Mouse (Mus musculus): ENCODE results near the gene Dapp1.

The Dapp1 gene

DNA sequence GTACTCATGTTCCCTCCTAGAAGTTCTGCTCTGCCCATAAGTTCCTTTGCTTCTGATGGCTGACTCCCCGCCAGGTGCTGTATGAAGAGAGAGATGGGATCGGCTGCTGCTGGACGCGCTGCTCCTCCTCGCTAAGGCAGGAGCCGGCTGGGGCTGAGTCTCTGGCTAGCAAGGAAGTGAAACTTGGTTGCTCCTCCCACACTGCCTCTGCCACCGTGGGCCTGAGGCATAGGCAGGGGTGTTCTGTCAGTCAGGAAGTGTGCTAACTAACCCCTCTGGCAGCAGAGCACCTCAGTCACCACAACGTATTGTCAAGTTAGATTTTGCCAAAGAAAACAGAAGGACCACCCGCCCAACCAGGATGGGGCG, at the start of gene Dapp1:
TSS of gene Dapp1 (minus strand) at position 164 of the 369 bp plus-strand sequence.
- peak; percentile 66 for DNase-seq (ENCODE audit: low spot score)

DNA sequence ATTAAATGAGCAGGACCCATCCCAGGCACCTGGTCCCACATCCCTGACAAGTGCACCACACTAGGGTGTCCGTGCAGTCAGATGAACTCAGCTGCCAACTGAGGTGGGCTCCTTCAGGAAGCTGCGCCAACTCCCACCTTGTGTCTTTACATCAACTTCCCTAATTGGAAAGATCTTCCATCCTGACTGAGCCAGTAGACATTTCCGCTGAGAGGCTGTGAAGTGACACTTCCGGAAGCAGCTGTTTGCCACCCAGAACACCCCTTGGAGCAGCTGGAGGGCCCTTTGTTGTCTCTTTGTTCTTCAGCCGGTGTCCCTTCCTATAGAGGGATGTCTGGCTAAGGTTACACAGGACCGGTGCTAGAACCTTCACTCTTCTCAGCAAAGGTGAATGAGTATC, 49.2 kb upstream of the Dapp1 start:
- DNase-seq (ENCODE audit: low spot score) = no peak

DNA sequence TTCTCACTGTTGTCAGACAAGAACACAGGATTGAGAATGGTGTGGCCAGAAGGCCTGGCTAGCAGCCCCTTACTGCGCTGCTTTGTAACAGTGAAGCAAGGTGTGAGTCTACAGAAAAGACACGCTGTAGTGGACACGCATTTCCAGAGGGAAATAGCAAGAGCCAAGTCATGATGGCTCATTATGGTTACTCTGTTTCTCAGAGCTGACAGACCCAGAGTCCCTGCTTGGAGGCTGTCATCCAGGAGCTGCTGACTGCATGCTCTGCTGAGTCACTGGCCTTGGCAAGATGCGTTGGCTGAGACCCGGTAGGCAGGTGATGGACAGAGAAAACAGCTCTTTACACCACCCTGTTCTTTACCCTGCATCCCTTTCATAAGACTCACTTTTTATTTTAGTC, 48.0 kb upstream of the Dapp1 start:
- no peak for DNase-seq (ENCODE audit: low spot score)

DNA sequence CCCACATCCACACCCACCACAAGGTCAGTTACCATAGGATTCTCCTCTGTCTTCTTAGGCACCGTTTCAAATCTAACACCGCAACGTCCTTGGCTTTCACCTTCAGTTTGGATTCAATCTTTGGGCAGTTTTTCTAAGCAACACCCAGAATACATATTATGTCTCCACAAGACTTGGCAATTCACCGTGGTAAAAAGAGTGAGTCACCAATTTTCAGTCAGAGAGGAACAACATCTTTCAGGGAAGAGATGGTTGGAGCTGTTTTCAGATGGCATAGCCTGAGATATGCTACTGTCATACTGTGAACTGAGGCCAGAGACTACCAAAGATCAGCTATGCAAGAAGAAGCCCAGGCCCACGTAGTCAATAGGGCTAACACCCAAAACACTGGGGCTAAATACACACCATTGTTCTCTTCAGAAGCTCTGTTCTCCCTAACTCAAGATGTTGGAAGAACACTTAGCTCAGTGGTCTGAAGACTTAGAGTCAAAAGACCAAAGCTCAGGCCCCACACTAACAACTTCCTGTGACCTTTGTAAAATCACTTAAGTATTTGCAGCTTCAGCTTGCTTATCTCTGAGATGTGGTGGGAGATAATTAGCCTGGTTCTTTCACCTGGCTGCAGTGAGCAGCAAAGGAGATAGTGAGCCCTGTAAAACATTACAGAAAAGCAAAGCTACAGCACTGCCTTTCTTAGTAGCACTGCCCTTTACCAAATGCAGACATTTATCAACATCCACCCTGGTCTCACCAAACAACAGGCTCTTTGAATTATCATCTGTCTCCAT, 46.4 kb upstream of the Dapp1 start:
- no peak for DNase-seq (ENCODE audit: low spot score)

DNA sequence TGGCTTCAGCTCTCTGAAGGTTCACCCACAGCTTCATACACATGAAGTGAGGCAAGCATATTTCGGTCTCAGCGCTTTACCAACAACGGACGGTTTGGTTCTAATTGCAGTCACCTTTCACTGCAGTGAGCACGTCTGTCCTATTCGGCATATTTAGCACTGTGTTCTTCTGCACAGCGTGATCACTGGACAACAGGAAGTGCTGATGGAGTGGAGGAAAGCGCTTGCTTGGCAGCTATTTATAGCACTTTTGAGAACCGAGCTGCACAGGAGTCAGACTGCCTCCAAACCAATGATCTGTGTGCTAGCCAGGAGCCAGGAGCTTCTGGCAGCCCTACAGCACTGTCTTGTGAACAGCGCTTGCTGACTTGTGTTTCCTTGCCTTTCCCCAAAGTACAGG, 44.9 kb upstream of the Dapp1 start:
- DNase-seq (ENCODE audit: low spot score) = no peak

DNA sequence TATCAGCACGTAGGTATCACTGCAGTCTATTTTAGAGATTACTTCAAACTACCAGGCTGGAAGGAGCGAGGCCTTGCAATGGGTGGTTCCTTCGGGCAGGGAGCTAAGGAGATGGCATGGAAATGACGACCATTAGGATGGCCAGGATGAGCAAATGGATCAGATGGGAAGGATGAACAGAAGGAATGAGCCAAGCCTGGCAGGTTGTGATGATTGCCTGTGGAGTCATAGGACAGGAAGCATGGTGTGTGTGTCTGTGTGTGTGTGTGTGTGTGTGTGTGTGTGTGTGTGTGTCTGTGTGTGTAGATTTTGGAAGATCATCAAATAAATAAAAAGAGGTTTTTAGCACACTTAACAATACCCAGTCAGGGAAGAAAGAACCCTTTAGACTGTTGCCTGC, 41.3 kb upstream of the Dapp1 start:
- no peak for DNase-seq (ENCODE audit: low spot score)

DNA sequence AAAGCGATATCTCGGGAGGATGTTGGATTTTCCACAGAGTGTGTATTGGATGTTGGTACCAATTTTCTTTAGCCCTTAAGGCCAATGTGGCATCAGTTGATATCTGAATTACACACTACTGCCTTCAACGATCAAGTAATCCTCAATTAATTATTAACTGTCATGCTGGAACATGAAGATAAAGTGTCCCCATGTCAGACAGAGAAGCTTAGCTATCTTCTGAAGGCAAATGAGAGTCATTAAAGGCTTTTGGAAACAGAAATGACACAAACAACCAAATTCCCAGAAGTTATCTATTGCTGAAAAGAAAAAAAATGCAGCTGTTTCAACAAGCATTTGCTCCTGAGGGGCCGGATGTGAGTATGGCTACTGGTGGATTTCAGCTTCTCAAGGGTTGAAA, 40.7 kb upstream of the Dapp1 start:
- DNase-seq (ENCODE audit: low spot score) = no peak

DNA sequence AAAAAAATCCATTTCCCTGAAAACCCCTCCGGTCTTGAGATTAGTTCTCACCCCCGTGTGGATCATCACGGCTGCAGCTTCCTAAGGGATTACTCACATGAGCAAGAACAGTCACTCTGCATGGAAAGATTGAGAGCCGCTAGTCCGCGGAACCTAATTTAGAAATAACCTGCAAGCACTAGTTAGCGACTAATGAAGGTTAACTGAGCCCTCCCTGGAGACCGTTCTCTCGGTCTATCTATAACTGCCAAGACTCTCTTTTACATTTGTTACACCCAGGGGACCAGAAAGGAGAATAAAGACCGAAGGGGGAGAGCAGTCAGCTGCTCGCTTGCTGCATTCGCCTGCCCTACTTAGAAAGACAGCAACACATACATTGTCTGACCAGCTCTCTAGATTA, 35.5 kb upstream of the Dapp1 start:
- DNase-seq (ENCODE audit: low spot score) = no peak

DNA sequence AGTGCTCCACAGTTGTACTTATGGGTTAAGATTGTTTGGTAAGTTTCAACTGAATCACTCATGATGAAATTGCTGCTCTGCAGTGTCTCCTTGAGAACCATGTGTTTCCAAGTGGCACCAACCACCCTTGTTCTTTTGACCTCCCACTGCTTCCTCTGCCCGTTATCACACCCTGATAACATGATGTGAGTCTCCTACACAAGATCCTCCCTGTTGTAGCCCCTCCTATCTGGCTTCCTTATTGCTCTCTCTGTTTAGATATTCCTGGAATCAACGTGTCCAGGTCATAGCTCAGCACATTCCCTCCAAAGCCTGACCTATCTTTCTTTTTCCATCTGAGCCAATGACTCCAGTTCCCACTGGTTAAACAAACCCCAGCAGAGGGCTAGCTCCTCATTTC, 33.4 kb upstream of the Dapp1 start:
- DNase-seq (ENCODE audit: low spot score) = no peak

DNA sequence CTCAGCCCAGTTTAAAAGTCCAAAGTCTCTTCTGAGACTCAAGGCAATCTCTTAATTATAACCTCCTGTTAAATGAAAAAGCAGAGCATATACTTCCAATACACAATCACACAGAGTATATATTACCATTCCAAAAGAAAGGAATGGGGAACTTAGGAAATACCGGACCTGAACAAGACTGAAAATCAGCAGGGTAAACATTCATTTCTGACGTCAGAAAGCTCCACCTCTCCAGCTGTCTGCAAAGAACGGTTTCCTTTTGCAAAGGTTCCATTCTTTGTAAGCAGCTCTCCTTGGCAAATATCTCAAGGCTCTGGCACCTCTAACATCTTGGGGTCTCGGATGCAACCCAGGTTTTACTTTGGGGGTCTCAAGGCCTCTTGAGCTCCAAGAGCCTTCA, 31.0 kb upstream of the Dapp1 start:
- DNase-seq (ENCODE audit: low spot score) = no peak

DNA sequence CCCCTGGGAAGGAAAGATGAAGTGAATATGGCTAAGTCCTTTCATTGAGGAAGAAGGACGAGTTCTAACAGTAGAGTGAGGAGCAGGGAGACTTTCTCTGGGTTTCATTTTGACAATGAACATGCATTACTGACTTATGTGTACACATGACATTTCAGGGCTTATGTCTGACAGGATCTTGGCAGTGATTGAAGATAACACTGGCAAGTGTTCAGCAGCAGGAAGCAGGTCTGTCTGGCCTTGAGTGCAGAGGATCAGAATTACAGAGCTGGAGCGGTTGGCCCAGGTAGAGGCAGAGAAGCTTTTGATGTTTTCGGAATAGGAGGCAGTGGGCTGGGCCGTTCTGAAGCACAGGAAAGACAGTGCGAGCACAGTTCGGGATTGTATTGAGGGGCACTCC, 26.8 kb upstream of the Dapp1 start:
- no peak for DNase-seq (ENCODE audit: low spot score)

DNA sequence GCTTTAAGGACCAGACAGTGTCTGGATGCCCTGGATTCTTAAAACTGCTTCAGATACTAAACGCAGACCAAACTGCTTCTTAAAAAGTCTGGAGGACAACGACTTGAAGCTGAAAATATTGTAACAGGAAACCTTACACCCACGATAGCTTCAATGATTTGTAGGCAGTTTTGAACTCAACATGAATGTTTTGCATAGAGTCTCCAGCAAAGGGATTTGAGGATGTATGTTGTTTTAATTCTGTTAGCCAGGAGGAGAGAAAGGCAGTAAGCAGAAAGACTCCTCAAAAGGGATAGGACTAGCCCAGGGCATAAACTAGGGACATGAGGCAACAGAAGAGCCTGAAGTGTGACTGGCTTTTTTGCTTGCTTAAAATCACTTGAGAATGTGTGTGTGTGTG, 25.6 kb upstream of the Dapp1 start:
- DNase-seq (ENCODE audit: low spot score) = no peak

DNA sequence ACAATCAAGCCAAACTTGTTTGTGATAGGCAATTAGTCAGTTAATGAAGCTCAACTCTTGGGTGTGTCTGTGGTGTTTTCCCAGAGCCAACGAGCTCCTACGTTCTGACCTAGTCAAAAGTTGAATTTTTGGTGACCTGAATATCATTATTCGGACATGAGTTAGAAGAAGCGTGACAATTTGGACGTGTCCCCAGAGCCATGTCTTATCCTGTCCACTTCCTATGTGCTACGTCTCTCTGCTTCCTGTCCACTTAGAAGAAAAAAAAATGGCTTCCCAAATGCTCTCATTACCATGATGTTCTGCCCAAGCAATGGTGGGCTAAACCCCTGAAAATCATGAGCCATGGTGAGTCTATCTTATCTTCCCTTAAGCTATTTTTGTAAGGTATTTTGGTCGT, 21.9 kb upstream of the Dapp1 start:
- DNase-seq (ENCODE audit: low spot score) = no peak

DNA sequence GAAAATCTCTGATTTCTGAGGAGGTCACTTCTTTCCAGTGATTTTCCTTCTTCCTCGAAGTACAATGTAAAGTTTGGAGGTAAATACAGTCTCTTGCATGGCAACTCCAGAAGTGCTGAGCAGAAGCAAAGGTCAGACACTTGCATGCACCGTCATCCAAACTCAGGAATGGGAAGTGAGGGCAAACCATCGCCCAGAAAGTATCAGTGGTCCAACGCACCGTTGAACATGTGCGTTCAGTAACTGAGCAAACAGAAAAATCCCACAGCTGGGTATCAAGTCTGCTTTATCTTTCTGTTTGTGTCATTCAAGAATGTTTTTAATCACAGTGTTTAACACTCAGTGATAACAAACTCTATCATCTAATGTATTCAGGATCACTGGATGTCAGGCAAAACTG, 21.2 kb upstream of the Dapp1 start:
- DNase-seq (ENCODE audit: low spot score) = no peak

DNA sequence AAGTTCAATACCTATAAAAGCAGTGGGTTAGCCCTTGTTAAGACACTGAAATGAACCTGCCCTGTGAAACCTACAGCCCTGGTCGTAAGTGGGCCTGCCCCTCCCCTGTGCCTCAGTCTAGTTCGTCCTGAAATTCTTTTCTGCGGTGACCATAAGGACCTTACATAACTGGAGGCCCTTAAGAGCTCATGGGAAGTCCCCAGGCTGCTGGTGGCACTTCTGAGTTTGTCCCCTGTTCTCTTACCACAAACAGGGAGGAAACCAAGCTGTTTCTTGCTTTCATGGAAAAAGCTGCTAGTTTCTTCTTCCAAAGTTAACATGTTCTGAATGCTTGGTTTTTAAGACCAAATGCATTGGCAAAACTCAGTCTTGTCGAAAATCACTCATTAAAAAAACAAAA, 20.5 kb upstream of the Dapp1 start:
- DNase-seq (ENCODE audit: low spot score) = no peak

DNA sequence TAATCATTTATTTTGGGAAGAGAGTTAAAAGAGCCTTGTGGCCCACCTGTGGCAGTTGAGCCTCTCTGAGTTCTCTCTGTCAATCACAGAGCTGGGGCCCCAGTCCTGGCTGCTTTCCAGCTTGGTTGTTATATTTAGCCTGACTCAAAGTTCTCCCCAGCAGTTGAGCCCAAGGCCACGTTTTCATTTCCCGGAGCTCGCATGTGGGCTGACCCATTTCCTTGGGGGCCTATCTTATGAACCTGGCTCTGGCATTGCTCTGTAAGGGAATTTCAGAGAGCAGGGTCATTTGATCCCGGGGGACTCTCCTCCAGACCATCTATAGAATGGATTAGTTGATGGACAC, 19.4 kb upstream of the Dapp1 start:
- DNase-seq (ENCODE audit: low spot score) = no peak

DNA sequence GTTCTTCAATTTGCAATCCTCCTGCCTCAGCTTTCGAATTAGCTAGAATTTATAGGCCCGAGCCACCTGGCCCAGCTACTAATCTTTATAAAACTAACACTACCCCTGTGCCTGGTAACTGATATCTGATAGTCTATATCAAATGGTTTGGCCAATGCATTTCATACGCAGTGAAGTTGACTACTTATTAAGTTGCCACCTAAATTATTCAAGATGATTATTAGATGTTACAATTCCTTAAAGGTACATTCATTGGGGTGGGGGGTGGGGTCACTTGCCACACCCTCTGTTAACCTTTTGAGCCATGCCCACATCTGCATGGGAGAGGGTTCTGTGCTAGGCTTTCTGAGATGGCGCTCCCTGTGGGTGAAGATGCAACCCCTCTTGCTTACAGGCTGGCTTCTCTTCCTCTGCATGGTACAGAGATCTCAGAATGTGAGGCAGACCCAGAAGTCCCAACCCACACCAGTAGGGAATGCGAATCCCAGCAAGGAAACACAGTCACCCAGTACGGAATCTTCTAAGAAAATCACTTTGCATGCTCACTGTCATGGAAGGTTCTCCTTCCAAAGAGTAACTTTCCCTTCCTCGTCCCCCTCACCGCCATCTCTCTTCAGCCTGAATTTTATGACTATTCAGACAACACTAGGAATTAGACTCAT, 18.8 kb upstream of the Dapp1 start:
- no peak for DNase-seq (ENCODE audit: low spot score)

DNA sequence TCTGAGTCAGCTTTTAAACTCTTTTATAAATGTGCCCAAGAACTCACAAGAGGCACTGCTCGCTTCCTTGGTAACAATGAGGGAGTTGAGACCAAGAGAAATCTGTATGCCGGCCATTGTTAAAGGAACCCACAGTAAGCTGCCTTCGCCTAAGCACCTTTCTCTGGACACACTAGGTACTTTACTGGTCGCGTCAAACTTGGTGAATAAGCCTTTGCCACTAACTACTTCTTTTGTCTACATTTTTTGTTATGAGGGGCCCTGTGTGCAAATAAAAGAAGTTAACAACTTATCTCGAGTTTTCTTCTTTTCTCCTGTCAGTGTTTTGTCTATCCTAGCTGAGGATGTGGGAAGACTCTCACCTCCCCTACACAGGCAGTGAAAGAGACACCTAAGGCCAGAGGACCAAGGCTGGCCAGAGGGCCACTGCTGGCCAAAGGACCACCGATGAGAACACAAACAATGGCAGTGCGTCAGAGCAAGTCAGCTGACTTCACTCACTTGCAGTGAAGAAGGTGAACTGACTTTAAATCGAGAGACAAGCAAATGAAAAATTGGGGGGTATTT, 18.0 kb upstream of the Dapp1 start:
- DNase-seq (ENCODE audit: low spot score) = no peak

DNA sequence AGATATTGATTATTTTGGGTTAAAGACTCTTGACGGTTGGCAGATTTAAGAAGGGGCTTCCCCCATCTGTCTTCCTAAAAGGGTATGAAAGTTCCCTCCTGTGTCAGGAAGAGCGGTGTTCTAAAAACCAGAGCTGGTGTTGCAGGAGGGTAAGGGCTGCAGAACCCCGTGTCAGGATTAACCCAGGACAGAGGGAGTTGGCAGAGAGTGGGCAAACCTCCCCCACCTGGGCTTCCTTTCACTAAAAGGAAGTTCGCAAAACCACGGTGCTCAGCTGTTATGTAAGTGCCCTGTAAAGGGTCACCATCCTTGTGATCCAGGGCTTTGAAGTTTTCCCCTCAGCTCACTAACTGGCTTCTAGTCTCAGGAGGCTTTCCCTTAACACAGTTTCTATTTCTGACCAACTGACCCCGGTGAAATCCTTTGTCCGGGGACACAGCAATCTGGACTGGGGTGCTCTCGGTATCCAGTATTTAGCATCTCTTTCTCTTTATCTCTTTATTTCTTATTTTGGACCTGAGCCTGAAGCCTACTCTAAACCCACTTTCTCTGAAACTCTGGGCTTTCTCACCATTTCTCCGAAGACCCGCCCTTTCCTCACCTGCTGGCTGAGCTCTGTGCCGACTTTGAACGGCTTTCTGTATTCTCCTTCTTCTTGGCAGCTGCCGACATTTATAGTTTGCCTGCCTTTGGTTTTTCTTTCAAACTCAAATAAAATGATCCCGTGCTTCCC, 17.3 kb upstream of the Dapp1 start:
- DNase-seq (ENCODE audit: low spot score) = no peak

DNA sequence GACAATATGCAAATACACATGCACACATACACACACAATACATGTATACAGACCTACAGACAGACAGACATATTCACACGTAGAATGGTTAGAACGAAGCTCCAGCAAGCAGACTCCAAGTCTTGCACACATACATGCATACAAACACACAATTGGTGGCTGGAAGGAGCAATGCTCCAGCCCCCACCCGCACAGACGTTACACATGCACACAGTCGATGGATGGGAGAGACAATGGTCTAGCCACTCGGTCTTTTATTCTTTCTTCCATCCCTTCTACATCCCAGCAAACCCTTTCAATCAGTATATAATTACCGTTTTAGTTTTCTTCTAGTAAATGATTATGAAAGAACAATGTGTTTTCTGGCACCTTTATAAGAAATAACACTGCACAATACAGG, 14.1 kb upstream of the Dapp1 start:
- DNase-seq (ENCODE audit: low spot score) = no peak

DNA sequence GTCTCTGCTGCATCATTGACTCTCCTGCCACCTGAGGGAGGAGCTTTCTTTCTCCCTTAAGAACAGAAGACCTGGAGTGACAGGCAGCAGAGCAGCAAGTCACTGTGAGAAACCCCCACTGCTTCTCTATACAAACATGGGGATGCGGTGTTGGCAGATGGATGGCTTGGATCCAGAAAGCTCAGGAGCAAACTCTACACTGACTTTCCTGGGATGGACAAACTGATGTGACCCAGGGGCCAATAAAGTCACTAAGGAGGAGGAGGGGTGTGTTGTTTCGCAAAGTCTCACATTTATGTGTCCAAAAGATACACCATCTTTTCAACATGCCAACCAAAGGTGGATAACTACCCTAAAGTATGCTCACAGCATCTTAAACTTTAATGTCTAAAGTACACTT, 12.9 kb upstream of the Dapp1 start:
- DNase-seq (ENCODE audit: low spot score) = no peak

DNA sequence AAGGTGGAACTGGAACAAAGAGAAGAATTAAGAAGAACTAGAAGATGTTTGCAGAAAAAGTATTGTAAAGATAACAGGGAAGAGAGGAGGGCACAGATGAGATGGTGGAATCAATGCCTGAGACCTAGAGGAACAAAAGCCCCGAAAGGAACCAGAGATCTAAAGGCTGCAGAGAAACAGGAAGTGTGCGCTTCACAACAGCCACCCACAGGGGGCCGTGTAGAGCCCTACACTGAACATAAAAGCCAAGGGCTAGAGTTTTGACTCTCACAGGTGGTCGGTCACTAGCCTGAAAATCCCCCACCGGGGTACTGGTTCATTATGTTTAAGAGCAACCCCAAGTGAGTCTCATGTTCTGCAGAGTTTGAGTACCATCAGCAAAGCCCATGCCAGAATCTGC, 11.0 kb upstream of the Dapp1 start:
- DNase-seq (ENCODE audit: low spot score) = no peak

DNA sequence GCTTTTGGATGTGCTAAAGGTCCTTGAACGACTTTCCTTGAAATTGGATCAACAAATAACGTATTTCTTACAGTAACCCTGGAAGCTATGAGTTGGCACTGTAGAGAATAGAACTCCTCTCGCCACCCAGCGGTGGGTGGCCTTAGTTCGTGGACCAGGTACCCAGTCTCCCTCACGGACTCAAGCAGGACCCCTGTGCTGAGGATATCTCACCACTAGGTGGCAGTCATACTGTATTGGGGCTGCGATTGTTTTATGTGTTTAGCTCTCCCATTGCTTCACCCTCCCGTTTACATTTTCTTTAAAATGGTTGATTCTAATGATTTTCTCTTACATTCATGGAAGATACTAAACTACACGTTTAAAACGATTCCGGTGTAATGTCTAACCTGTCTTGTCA, 9.8 kb upstream of the Dapp1 start:
- peak; percentile 77 for DNase-seq (ENCODE audit: low spot score)

Measured in spleen, adult 12 weeks (tissue).